8 mouse cellular contexts compared by ENCODE assay signal in the genomic region with DNA sequence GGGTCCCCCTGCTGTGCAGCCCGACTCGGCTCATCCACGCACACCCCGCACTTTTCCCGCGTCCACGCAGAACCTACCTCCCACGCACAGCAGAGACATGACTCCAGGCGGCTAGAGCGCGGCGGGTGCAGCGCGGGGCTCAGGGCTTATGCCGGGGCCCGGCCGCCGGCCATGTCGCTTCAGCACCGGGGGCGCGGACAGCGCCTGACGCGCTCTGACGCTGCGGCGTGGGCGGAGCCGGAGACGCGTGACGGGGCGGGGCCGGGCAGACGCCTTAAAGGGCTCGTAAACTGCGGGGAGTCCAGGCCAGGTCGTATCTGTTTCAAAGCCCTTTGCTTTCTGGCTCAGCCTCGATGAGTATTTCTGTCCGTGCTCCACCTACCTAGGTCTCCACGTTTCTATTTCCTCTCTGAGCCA. TPM values are rescaled to one million over a fixed set of nuclear protein-coding genes. Genes with fewer than 3 reads are reported as not detected.
A peak's percentile ranks its signal among the peaks of the same experiment; 100 is the strongest.
DNase-seq lines count a peak whose midpoint lies in the region; ATAC-seq lines count a peak whose summit lies in the region.

A gene (minus strand): TSS at position 209 of the 417 bp plus-strand sequence.

- peak within 1 kb of the TSS; percentile 82 for H3K27ac ChIP-seq in forebrain, embryonic 10.5 days
- H3K27ac ChIP-seq in heart, embryonic 15.5 days: peak within 1 kb of the TSS; percentile 66
- H3K27ac ChIP-seq in liver, embryonic 13.5 days: no peak within 1 kb of the TSS
- no peak within 1 kb of the TSS for H3K27ac ChIP-seq in stomach, embryonic 14.5 days (ENCODE audit: low read length)

- peak within 1 kb of the TSS; percentile 100 for H3K4me2 ChIP-seq in heart, embryonic 15.5 days
- H3K4me2 ChIP-seq in liver, embryonic 13.5 days: peak within 1 kb of the TSS; percentile 83
- H3K4me2 ChIP-seq in stomach, embryonic 14.5 days (replicated peaks; ENCODE audit: low read depth, low read length): peak within 1 kb of the TSS; percentile 99

- peak within 1 kb of the TSS; percentile 57 for H3K9ac ChIP-seq in heart, embryonic 15.5 days
- H3K9ac ChIP-seq in liver, embryonic 13.5 days: 0 out of 2 replicates have a peak within 1 kb of the TSS, but pooled peaks have one; percentile 4
- no peak within 1 kb of the TSS for H3K9ac ChIP-seq in stomach, embryonic 14.5 days (replicated peaks; ENCODE audit: low read depth, low read length)

- peaks cover 59% of the 10 kb centered on the region for H3K4me1 ChIP-seq in forebrain, embryonic 10.5 days
- H3K4me1 ChIP-seq in heart, embryonic 15.5 days (replicated peaks): peaks cover 57% of the 10 kb centered on the region
- peaks cover 55% of the 10 kb centered on the region for H3K4me1 ChIP-seq in liver, embryonic 13.5 days (replicated peaks)
- peaks cover 16% of the 10 kb centered on the region; the same call in 1 of the 2 replicates for H3K4me1 ChIP-seq in stomach, embryonic 14.5 days (ENCODE audit: control insufficient read depth, insufficient read depth, low read length)

- H3K36me3 ChIP-seq in forebrain, embryonic 10.5 days (replicated peaks): no peaks in the 10 kb centered on the region
- H3K36me3 ChIP-seq in heart, embryonic 15.5 days: no peaks in the 10 kb centered on the region
- no peaks in the 10 kb centered on the region for H3K36me3 ChIP-seq in liver, embryonic 13.5 days
- H3K36me3 ChIP-seq in stomach, embryonic 14.5 days (ENCODE audit: control insufficient read depth, insufficient read depth, low read length): no peaks in the 10 kb centered on the region

- peaks cover 91% of the 10 kb centered on the region for H3K27me3 ChIP-seq in forebrain, embryonic 10.5 days (ENCODE audit: poor library complexity, severe bottlenecking)
- H3K27me3 ChIP-seq in heart, embryonic 15.5 days: peaks cover 10% of the 10 kb centered on the region; the same call in 1 of the 2 replicates
- H3K27me3 ChIP-seq in liver, embryonic 13.5 days: peaks cover 50% of the 10 kb centered on the region
- H3K27me3 ChIP-seq in stomach, embryonic 14.5 days (ENCODE audit: control insufficient read depth, insufficient read depth, low read length): no peaks in the 10 kb centered on the region

- under 1% methylated on average over 42 of the region's 42 CpGs for WGBS in forebrain, embryonic 10.5 days
- WGBS in heart, embryonic 15.5 days: under 1% methylated on average over 42 of the region's 42 CpGs
- 0% methylated on average over 41 of the region's 42 CpGs for WGBS in liver, embryonic 13.5 days (ENCODE audit: insufficient replicate concordance)
- WGBS in stomach, embryonic 14.5 days: under 1% methylated on average over 42 of the region's 42 CpGs

- ATAC-seq in CD4-positive, CD25-positive, alpha-beta regulatory T cell, adult 4 months: peak; percentile 61
- ATAC-seq in heart, embryonic 15.5 days (replicated peaks; ENCODE audit: insufficient number of reproducible peaks, insufficient read depth, low FRiP score, low read depth): peak; percentile 48
- ATAC-seq in liver, embryonic 13.5 days (ENCODE audit: low read depth): peak; percentile 53
- ATAC-seq in stomach, embryonic 14.5 days (ENCODE audit: insufficient number of reproducible peaks, insufficient read depth, low FRiP score, low read depth): peak; percentile 59

- H3K9me3 ChIP-seq in forebrain, embryonic 10.5 days: no peaks in the 10 kb centered on the region
- H3K9me3 ChIP-seq in heart, embryonic 15.5 days (replicated peaks): no peaks in the 10 kb centered on the region
- no peaks in the 10 kb centered on the region for H3K9me3 ChIP-seq in liver, embryonic 13.5 days (replicated peaks)
- no peaks in the 10 kb centered on the region for H3K9me3 ChIP-seq in stomach, embryonic 14.5 days (ENCODE audit: control insufficient read depth, low read depth, low read length)

- peak; percentile 64 for DNase-seq in c-Kit-negative CD71-positive TER-119-positive erythroid progenitor cells, embryonic 14.5 days (ENCODE audit: low read depth, low spot score)
- DNase-seq in forebrain, embryonic 10.5 days (ENCODE audit: extremely low spot score, low spot score): peak; percentile 87
- peak; percentile 93 for DNase-seq in kidney, postnatal 14 days
- peak; percentile 81 for DNase-seq in liver, embryonic 13.5 days
- peak; percentile 83 to 89 for DNase-seq in natural killer cell, adult 2 months (ENCODE audit: low spot score in 2 of 2)

- peak within 1 kb of the TSS; percentile 63 for H3K4me3 ChIP-seq in forebrain, embryonic 10.5 days
- H3K4me3 ChIP-seq in heart, embryonic 15.5 days: peak within 1 kb of the TSS; percentile 61
- peak within 1 kb of the TSS; percentile 58 for H3K4me3 ChIP-seq in liver, embryonic 13.5 days (replicated peaks)
- H3K4me3 ChIP-seq in stomach, embryonic 14.5 days (ENCODE audit: low read depth, low read length): peak within 1 kb of the TSS; percentile 45

RNA-seq across cellular contexts. Expression of the gene that starts here (rescaled TPM):
- under 1 TPM; 0.47 to 0.50 TPM for polyA plus RNA-seq in CD4-positive, CD25-positive, alpha-beta regulatory T cell, adult 4 months (2017; shearing (Covaris generic))
- polyA plus RNA-seq in forebrain, embryonic 10.5 days (2016; fragmentation: Nextera tagmentation; extraction: Ambion mirVana): 2.9 and 3.3 TPM in 2 replicates
- polyA plus RNA-seq in heart, embryonic 15.5 days (2015; fragmentation: Nextera tagmentation; extraction: Ambion mirVana): 0.49 and 0.75 TPM in 2 replicates
- polyA plus RNA-seq in liver, embryonic 13.5 days (2015; fragmentation: Nextera tagmentation; extraction: Ambion mirVana): 0.20 TPM in 2 replicates
- 1.4 and 1.7 TPM in 2 replicates for polyA plus RNA-seq in stomach, embryonic 14.5 days (2014; fragmentation: Nextera tagmentation; extraction: Ambion mirVana)

Comparison
In these comparisons a context has a peak if more than half of its experiments do, and no peak if none do; other contexts are left out.
1. Peak in ATAC-seq in CD4-positive, CD25-positive, alpha-beta regulatory T cell, adult 4 months; RNA of the gene not detected or under 1 TPM.
2. Peak in ATAC-seq, H3K4me3 ChIP-seq, H3K27ac ChIP-seq, H3K9ac ChIP-seq and H3K4me2 ChIP-seq in heart, embryonic 15.5 days; RNA of the gene not detected or under 1 TPM.
3. Peak in DNase-seq, ATAC-seq, H3K4me3 ChIP-seq, H3K9ac ChIP-seq and H3K4me2 ChIP-seq in liver, embryonic 13.5 days; RNA of the gene not detected or under 1 TPM.